Mouse (Mus musculus): Measurements from ENCODE around the gene Stoml2. TPM values are rescaled to one million over a fixed set of nuclear protein-coding genes. Genes with fewer than 3 reads are reported as not detected.
"Not testable (repeated sequence)": the region's sequence is repeated elsewhere in the genome, so short reads cannot be mapped to it uniquely, and the experiment has no call there.

Stoml2 gene
- total RNA-seq, 2 experiments from 2014 or later, result 102 to 114 TPM

DNA sequence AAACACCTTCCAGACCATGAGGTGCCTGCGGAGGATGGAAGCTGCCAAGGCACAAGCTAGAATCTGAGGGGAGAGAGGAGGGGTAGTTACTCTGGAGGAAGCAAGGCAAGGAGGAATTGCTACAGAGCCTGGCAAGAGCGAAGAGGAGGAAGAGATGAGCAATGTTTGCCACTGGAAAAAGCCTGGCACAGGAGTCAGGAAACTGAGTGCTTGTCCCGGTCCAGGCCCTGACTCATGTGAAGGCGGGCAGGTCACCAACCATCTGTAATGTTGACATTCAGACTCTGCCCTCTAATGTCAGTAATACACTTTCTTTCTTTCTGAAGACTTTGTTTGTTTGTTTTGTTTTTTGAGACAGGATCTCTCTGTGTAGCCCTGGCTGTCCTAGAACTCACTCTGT is 13.4 kb downstream of the Stoml2 start:
- intact Hi-C loops (cut with DNase I), result no loop called here
- no peak for DNase-seq (ENCODE audit: extremely low spot score in 1 of 2, low spot score in 2 of 2)

DNA sequence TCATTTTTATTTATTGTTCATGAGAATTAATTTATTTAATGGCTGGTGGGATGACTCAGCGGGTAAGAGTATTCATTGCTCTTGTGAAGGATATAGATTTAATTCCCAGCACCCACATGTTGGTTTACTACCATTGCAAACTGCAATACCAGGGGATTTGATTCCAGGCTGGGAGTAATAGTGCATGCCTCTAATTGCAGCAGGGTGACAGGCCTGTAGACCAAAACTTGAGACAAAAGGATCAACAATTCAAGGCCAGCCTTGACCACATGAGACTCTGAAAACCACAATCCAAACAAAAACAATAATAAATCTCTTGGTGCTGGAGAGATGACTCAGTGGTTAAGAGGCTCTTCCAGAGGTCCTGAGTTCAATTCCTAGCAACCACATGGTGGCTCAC is 19.4 kb downstream of the Stoml2 start:
- DNase-seq (ENCODE audit: extremely low spot score in 1 of 2, low spot score in 2 of 2), result no peak
- intact Hi-C loops (cut with DNase I), result no loop called here

DNA sequence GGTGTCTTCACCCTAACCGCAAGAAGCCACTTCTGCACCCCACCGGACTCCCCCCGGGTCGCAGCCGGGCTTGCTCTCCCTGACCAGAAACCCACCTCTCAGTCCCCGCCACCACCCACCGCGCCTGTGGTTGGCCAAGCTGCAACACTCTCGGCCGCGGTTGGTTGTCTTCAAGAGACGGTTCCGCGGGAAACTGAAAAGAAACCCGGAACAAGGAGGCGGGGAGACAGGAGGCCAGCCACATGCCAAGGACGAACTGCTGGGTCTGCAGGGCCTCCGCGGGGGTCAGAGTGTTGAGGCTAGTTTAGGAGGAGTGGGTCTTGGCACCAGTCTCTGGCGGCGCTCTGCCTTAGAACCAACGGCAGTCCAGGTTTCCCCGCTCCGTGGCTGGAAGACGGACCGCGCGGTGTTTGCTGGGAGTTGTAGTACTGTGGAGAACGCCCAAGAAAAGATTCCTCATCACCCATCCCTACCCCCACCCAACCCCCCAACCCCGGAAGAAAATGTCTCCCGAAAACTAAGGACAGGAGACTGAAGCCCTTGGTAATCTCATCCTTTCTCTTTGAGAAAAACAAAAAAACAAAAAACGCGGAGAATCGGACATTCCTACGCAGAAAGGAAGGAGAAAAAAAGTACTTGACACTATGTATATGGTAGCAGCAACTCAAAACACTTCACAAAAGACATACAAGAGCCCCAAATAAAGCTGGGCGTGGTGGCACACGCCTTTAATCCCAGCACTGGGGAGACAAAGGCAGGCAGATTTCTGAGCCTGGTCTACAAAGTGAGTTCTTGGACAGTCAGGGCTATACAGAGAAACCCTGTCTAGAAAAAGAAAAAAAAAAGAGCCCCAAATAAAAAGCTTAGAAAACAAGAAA is 21.1 kb downstream of the Stoml2 start, which contains the start of gene Fancg:
Gene Fancg (minus strand): TSS at position 346 of the 878 bp plus-strand sequence.
- intact Hi-C loops (cut with DNase I), result no loop called here

DNA sequence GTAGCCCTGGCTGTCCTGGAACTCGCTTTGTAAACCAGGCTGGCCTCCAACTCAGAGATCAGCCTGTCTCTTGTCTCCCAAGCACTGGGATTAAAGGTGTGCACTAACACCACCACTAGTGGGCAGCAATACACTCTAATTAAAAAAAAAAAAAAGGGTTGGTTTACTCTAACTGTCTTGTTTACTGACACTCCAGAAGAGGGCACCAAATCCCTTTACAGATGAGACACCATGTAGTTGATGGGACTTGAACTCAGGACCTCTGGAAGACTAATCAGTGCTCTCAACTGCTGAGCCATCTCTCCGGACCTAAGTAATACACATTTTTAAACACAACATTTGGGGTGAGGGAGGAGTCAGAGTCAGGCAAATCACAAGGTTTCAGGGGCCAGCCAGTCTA is 25.7 kb downstream of the Stoml2 start:
- DNase-seq (ENCODE audit: extremely low spot score in 1 of 2, low spot score in 2 of 2), result no peak
- intact Hi-C loops (cut with DNase I), result no loop called here

More for the DNA sequence above, 21.1 kb downstream of the Stoml2 start, which contains the start of gene Fancg:
- peak; percentile 81 to 89 for DNase-seq (ENCODE audit: extremely low spot score in 1 of 2, low spot score in 2 of 2)

DNA sequence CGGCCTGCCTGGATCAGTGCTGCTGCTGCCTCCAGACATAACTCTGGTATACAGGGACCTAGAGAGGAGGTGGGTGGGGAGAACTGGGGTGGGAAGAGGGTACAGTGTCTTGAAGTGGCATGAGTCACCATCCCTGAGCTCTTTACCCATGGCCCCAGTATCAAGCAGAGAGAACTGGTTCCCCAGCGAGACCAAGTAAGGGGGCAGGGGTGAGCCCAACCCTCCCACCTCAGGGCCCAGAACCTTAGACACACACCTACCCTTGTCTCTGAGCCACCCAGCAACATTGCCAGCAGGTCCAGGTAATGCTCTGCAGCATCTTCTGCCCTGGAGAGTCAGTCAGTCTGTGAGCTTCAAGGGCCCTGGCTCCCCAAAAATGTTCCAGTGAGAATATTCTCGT is 26.6 kb downstream of the Stoml2 start:
- intact Hi-C loops (cut with DNase I), result no loop called here
- DNase-seq (ENCODE audit: extremely low spot score in 1 of 2, low spot score in 2 of 2), result no peak

DNA sequence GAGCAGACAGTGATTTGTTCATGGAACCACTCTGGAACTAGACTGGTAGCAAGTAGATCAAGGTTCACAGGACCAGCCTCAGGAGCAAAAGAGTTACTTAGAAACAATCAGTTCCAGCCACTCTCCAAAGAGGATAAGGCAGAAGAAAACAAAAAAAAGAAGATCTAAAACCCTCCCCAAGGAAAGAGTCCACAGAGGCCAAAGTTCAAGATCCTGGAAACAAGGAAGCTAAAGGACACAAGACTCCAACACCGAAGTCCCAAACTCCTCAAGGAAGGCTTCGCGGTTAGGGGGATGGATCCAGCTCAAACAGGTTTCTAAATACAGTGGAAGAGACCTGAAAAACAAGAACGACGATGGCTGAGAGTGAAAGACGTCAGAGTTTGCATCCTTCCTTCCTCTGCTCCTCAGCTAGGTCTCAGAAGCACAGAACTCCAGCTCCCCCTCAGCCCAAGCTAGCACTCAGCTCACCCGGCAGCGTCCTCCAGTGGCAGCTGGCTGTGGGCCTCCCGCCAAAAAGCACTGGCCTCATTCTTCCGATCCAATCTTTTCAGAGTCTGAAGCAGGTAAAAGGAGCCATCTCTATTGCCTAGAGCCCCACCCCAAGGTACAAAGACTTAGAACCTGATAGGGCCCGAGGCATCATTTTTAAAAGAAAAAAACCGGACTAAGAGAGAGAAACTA is 28.6 kb downstream of the Stoml2 start:
- intact Hi-C loops (cut with DNase I), result no loop called here
- no peak for DNase-seq (ENCODE audit: extremely low spot score in 1 of 2, low spot score in 2 of 2)

DNA sequence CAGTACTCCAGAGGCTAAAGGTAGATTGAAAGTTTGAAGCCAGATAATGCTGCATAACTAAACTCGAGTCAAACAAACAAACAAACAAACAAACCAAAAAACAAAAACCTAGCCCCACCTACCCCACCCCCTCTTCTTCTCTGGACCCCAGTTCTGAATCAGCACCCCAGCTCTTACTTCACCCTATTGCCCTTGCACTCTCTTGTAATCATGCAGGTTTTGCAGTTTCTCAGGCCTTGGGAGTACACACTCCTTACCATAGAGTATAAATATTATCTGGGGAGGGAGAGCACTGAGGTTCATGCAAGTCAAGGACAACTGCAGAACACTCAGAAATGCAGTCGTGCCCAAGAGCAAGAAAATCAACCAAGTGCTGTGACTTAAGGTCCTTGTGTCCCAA is 30.2 kb downstream of the Stoml2 start:
- DNase-seq (ENCODE audit: extremely low spot score in 1 of 2, low spot score in 2 of 2), result no peak
- intact Hi-C loops (cut with DNase I), result no loop called here

DNA sequence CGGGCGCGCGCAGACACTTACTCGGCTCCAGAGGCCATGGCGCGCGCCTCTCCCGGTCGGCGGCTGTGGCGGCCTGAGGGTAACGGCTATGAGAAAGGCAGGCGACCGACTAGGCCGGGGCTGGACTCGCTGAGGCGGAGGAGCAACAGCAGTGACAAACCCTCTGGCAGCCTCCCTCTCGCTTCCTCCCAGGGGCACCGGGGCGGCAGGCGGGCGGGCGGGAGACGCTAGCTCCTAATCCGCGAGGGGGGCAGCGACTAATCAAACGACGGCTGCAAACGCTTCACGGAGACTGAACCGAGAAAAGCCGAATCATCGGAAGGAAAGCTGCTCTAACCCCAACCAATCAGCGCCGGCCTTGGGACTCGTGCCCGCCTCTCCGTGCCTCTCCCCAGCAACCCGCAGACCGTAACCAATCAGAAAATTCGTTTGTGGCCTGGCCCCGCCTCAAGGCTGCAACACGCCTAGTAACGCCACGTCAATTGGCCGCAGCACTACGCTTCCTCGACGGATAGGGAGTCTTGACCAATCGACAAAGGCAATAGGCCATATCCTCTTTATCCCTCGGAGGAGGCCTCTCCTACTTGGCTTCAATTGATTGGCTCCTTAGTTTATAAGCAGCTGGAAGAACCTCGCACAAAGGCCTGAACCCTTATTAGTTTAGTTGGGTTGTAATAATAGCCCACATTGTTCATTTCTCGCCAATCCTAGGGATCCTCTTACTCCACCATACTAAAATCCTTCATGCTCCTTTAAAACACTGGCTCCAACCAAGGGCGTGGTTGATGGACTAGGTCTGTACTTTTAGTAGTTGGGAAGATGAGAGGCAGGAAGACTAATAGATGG is 31.1 kb downstream of the Stoml2 start, which contains the start of gene Vcp:
Gene Vcp (minus strand): TSS at position 367 of the 846 bp plus-strand sequence.
- intact Hi-C loops (cut with DNase I), result not testable (repeated sequence)

DNA sequence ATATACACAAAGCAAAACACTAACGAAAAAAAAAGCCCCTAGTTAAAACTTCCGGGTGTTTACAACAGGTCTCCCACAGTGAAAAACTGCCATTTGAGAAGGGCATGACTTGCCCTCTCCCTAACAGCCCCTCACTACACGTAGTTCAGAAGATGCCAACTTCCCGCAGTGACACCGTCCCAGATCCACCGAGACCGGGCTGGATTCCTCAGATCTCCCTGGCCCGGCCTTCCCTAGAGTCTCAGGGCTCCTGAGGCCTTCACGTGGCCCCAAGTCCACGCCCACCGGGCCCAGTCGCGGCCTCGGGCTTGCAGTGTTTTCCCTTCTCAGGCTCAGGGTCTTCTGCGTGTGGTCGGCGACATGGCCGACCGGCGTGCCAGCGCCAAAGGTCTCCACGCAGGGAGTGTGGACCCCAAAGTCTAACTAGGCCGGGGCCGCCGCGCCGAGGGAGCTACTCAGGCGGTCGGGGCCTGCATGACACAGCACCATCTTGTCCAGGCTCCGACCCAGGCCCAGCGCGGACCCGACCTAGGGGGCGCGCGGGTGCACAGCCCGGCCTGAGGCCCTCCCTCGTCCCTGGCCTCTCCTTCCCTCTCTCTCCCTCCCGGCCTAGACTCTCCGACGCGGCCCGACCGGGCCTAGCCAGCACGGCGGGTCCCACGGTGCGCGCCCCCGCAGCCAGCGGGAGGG is 31.9 kb downstream of the Stoml2 start:
- DNase-seq (ENCODE audit: extremely low spot score in 1 of 2, low spot score in 2 of 2), result peak; percentile 51 to 87
- intact Hi-C loops (cut with DNase I), result no loop called here

More for the DNA sequence above, 31.1 kb downstream of the Stoml2 start, which contains the start of gene Vcp:
- peak; percentile 99 to 100 for DNase-seq (ENCODE audit: extremely low spot score in 1 of 2, low spot score in 2 of 2)

DNA sequence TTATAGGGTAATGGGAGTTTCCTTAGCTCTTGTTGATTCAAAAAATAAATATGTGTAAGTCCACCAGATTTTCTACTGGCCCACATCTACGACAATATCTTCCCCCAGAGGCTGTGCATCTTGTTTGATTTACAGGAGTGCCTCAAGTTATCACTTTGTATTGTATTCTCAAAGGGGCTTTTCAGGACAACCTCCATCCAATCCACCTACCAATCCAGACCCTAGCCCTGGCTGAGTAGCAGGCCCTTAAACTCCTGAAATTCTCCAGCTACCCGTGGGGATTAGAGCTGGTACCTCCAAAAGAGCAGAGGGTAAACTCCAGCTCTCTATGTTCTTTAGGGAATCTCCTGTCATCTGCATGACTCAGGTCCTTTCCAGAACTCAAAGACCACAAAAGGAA is 33.5 kb downstream of the Stoml2 start:
- no peak for DNase-seq (ENCODE audit: extremely low spot score in 1 of 2, low spot score in 2 of 2)
- intact Hi-C loops (cut with DNase I), result no loop called here

DNA sequence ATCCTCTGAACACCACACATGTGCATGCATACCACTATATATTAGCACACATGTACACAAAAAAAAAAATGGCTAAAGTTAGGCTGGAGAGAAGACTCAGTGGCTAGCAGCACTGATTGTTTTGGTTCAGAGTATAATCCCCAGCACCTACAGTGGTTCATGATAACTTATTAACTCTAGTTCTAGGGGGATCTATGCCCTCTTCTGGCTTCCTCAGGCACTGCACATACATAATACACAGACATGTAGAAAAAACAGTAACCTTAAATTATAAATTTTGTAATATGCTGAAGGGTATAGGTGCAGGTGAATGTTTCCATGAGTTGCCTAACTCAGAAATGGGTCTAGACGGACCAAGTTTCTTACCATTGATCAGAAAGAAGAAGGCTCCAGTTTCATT is 43.2 kb downstream of the Stoml2 start:
- intact Hi-C loops (cut with DNase I), result no loop called here
- DNase-seq (ENCODE audit: extremely low spot score in 1 of 2, low spot score in 2 of 2), result no peak

DNA sequence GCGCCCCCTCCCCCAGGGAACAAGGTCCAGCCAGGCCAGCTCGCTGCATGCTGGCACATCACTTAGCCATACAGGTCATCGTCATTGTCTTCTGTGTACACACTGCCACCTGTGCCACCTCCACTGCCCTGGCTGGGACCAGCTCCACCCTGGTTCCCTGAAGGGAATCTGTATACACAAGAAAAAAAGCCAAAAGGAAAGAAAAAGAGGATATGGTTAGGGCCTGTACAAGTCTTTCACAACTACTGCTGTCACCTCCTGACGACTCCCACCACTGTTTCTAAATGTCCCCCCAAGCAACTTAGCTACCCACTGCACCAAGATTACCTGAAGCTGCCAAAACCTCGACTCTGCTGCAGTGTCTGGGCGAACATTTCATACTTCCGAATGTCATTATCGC is 51.0 kb downstream of the Stoml2 start:
- DNase-seq (ENCODE audit: extremely low spot score in 1 of 2, low spot score in 2 of 2); intact Hi-C loops (cut with DNase I): not testable (repeated sequence)

DNA sequence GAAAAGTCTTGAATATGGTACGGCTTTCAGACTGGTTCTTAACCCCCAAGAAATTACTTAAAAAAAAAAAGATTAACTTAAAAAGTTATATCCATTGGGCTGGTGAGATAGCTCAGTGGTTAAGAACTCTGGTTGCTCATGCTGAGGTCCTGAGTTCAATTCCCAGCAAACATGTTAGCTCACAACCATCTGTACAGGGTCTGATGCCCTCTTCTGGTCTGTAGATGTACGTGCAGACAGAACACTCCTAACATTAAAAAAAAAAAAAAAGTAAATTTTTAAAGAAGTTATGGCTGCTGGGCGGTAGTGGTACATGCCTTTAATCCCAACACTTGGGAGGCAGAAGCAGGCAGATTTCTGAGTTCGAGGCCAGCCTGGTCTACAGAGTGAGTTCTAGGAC is 53.4 kb downstream of the Stoml2 start:
- no peak for DNase-seq (ENCODE audit: extremely low spot score in 1 of 2, low spot score in 2 of 2)
- intact Hi-C loops (cut with DNase I), result no loop called here

Other genes starting within 250 kb of the Stoml2 start
- under 1 TPM in 1 of 2 experiments, not detected in 1; 0.34 TPM for gene Fam205a1, start 177.8 kb downstream of the Stoml2 start, total RNA-seq (2021)
- 1 to 10 TPM; 2.4 to 2.5 TPM for gene Gm12394, start 174.9 kb downstream of the Stoml2 start, total RNA-seq (2021)
- gene Fam205c, start 157.5 kb downstream of the Stoml2 start, total RNA-seq (2021), result 1 to 10 TPM; 1.2 to 1.4 TPM
- 100 to 1,000 TPM; 283 to 300 TPM for gene Phf24, start 115.0 kb downstream of the Stoml2 start, total RNA-seq (2021)
- 100 to 1,000 TPM; 179 to 193 TPM for gene Dnajb5, start 81.9 kb downstream of the Stoml2 start, total RNA-seq (2021)
- gene 1700022I11Rik, start 62.1 kb downstream of the Stoml2 start, total RNA-seq (2021), result not detected
- gene Vcp, start 31.2 kb downstream of the Stoml2 start, total RNA-seq (2021), result 100 to 1,000 TPM; 270 to 280 TPM
- gene Fancg, start 21.2 kb downstream of the Stoml2 start, total RNA-seq (2021), result 10 to 100 TPM in 1 of 2 experiments, 1 to 10 TPM in 1; 8.4 to 10.8 TPM
- 10 to 100 TPM; 24.3 to 32.6 TPM for gene Pigo, start 5.9 kb downstream of the Stoml2 start, total RNA-seq (2021)
- 10 to 100 TPM; 38.1 to 39.5 TPM for gene Fam214b, start 14.5 kb upstream of the Stoml2 start, total RNA-seq (2021)
- gene Unc13b, start 27.2 kb upstream of the Stoml2 start, total RNA-seq (2021), result 10 to 100 TPM; 61.0 to 65.4 TPM
- gene Atp8b5, start 235.4 kb upstream of the Stoml2 start, total RNA-seq (2021), result under 1 TPM; 0.15 to 0.34 TPM